Mouse (Mus musculus) forebrain, embryonic 11.5 days (tissue): ENCODE data around the gene Gm21818. TPM values are rescaled to one million over a fixed set of nuclear protein-coding genes. Genes with fewer than 3 reads are reported as not detected.
"Not testable (repeated sequence)": the region's sequence is repeated elsewhere in the genome, so short reads cannot be mapped to it uniquely, and the experiment has no call there.

Experiments
- ATAC-seq: fragments of 200-750 bp; cut with Nextera tagmentation; replicated peaks from 2 replicates; pipeline ENCODE4 v1.8.0; 2017; ENCODE audit warnings: moderate TSS enrichment; ENCODE audit not compliant: low FRiP score
- DNase-seq: peaks from one replicate; pipeline ENCODE4 v3.0.0-alpha.2; 2017; ENCODE audit warnings: low spot score
- H3K27ac ChIP-seq: fragments of 300-500 bp; sonication (generic); 2 replicates; pipeline ENCODE4 v1.5.1; 2014; ENCODE audit warnings: low read depth, low read length
- H3K27me3 ChIP-seq: fragments of 300-500 bp; sonication (generic); 2 replicates; pipeline ENCODE4 v1.6.1; 2014; ENCODE audit warnings: mild to moderate bottlenecking, low read length, mixed read lengths; ENCODE audit not compliant: control insufficient read depth, insufficient read depth
- H3K36me3 ChIP-seq: fragments of 300-500 bp; sonication (generic); 2 replicates; pipeline ENCODE4 v1.6.1; 2014; ENCODE audit warnings: mild to moderate bottlenecking, low read length, moderate library complexity, mixed read lengths; ENCODE audit not compliant: control insufficient read depth, insufficient read depth
- H3K4me1 ChIP-seq: fragments of 300-500 bp; sonication (generic); replicated peaks from 2 replicates; pipeline ENCODE4 v1.6.1; 2014; ENCODE audit warnings: low read length, mixed read lengths; ENCODE audit not compliant: control insufficient read depth, insufficient read depth
- H3K4me2 ChIP-seq: fragments of 300-500 bp; sonication (generic); 2 replicates; pipeline ENCODE4 v1.6.1; 2014; ENCODE audit warnings: low read depth, mild to moderate bottlenecking, low read length, moderate library complexity, mixed read lengths; ENCODE audit not compliant: severe bottlenecking
- H3K4me3 ChIP-seq: fragments of 300-500 bp; sonication (generic); 2 replicates; pipeline ENCODE4 v1.5.1; 2014; ENCODE audit warnings: low read depth, low read length
- H3K9ac ChIP-seq: fragments of 300-500 bp; sonication (generic); 2 replicates; pipeline ENCODE4 v1.6.1; 2014; ENCODE audit warnings: low read length
- H3K9me3 ChIP-seq: fragments of 300-500 bp; sonication (generic); 2 replicates; pipeline ENCODE4 v1.6.1; 2016; ENCODE audit warnings: low read length, mixed read lengths; ENCODE audit not compliant: control insufficient read depth
- WGBS: fragments of 180-500 bp; shearing (Covaris S2); extraction: QIAGEN DNeasy Blood & Tissue Kit; methylation state at CpG from one replicate; pipeline ENCODE4 v1.1.7; 2014; 5-methylcytosine and 5-hydroxymethylcytosine counted together
- polyA plus RNA-seq: library from polyadenylated mRNA; unstranded; fragments of >200 nt; fragmentation: Nextera tagmentation; extraction: Ambion mirVana; gene quantifications from 2 replicates; pipeline ENCODE4 v1.2.1, GENCODE M21; 2014

Gene Gm21818
- polyA plus RNA-seq, 1 experiment from 2014 or later = not detected

- H3K4me2 ChIP-seq, H3K27ac ChIP-seq, H3K9ac ChIP-seq, H3K27me3 ChIP-seq, H3K4me1 ChIP-seq, H3K4me3 ChIP-seq, H3K36me3 ChIP-seq, H3K9me3 ChIP-seq, ATAC-seq: not testable (repeated sequence)
- DNase-seq = peak; percentile 21
- WGBS = 90% methylated on average over 5 of the region's 5 CpGs
These were observed 48.7 kb downstream of the Gm21818 start for GRCm38 (mm10) chr13:120220922-120221321.

- H3K4me1 ChIP-seq, H3K36me3 ChIP-seq, H3K9ac ChIP-seq, H3K4me2 ChIP-seq, H3K4me3 ChIP-seq, H3K9me3 ChIP-seq, H3K27ac ChIP-seq, ATAC-seq, H3K27me3 ChIP-seq: not testable (repeated sequence)
- DNase-seq = peak; percentile 24
- WGBS = 95% methylated on average over 16 of the region's 25 CpGs
These were observed 50.9 kb downstream of the Gm21818 start for GRCm38 (mm10) chr13:120223012-120223659.

Other genes starting within 250 kb of the Gm21818 start
- gene Gm21761, start 243.2 kb upstream of the Gm21818 start, polyA plus RNA-seq = not detected in 2 replicates
- gene B020031M17Rik, start 221.6 kb upstream of the Gm21818 start, polyA plus RNA-seq = not detected in 2 replicates
- gene Gm36079, start 145.4 kb upstream of the Gm21818 start, polyA plus RNA-seq = not detected in 2 replicates
- not detected in 2 replicates for gene Gm21188, start 120.2 kb upstream of the Gm21818 start, polyA plus RNA-seq
- gene Gm20767, start 32.2 kb upstream of the Gm21818 start, polyA plus RNA-seq = not detected in 2 replicates
- gene Gm21762, start 43.5 kb downstream of the Gm21818 start, polyA plus RNA-seq = not detected in 2 replicates
- gene Gm21731, start 66.7 kb downstream of the Gm21818 start, polyA plus RNA-seq = not detected in 2 replicates
- not detected in 2 replicates for gene AF067061, start 90.7 kb downstream of the Gm21818 start, polyA plus RNA-seq
- gene BC147527, start 128.0 kb downstream of the Gm21818 start, polyA plus RNA-seq = 0.23 TPM in 1 of 2 replicates, not detected in the other
- not detected in 2 replicates for gene Tcstv3, start 144.4 kb downstream of the Gm21818 start, polyA plus RNA-seq